Mouse (Mus musculus) stomach, embryonic 14.5 days (tissue): Measurements from ENCODE around the gene Vmn2r72. TPM values are rescaled to one million over a fixed set of nuclear protein-coding genes. Genes with fewer than 3 reads are reported as not detected.

ENCODE experiments used
- ATAC-seq: fragments of 200-750 bp; cut with Nextera tagmentation; 2 replicates; pipeline ENCODE4 v1.8.0; 2017; ENCODE audit warnings: low read depth, moderate TSS enrichment; ENCODE audit not compliant: insufficient number of reproducible peaks, insufficient read depth, low FRiP score
- H3K27ac ChIP-seq: fragments of 300-500 bp; sonication (generic); 2 replicates; pipeline ENCODE4 v1.5.1; 2014; ENCODE audit warnings: mild to moderate bottlenecking, low read length, moderate library complexity, mixed read lengths
- H3K27me3 ChIP-seq: fragments of 300-500 bp; sonication (generic); 2 replicates; pipeline ENCODE4 v1.6.1; 2014; ENCODE audit warnings: low read length, control low read depth, mixed read lengths; ENCODE audit not compliant: control insufficient read depth, insufficient read depth
- H3K36me3 ChIP-seq: fragments of 300-500 bp; sonication (generic); 2 replicates; pipeline ENCODE4 v1.6.1; 2014; ENCODE audit warnings: mild to moderate bottlenecking, control low read depth, low read length, moderate library complexity, mixed read lengths; ENCODE audit not compliant: control insufficient read depth, insufficient read depth
- H3K4me1 ChIP-seq: fragments of 300-500 bp; sonication (generic); 2 replicates; pipeline ENCODE4 v1.6.1; 2014; ENCODE audit warnings: low read length, control low read depth, mixed read lengths; ENCODE audit not compliant: control insufficient read depth, insufficient read depth
- H3K4me2 ChIP-seq: fragments of 300-500 bp; sonication (generic); replicated peaks from 2 replicates; pipeline ENCODE4 v1.6.1; 2014; ENCODE audit warnings: low read depth, low read length, control low read depth
- H3K4me3 ChIP-seq: fragments of 300-500 bp; sonication (generic); 2 replicates; pipeline ENCODE4 v1.5.1; 2014; ENCODE audit warnings: low read depth, low read length, control low read depth
- H3K9ac ChIP-seq: fragments of 300-500 bp; sonication (generic); replicated peaks from 2 replicates; pipeline ENCODE4 v1.6.1; 2014; ENCODE audit warnings: low read depth, mild to moderate bottlenecking, control low read depth, low read length, moderate library complexity, mixed read lengths
- H3K9me3 ChIP-seq: fragments of 300-500 bp; sonication (generic); 2 replicates; pipeline ENCODE4 v1.6.1; 2016; ENCODE audit warnings: low read depth, low read length, control low read depth; ENCODE audit not compliant: control insufficient read depth
- WGBS: fragments of 180-500 bp; shearing (Covaris S2); extraction: QIAGEN DNeasy Blood & Tissue Kit; methylation state at CpG from one replicate; pipeline ENCODE4 v1.1.7; 2014; 5-methylcytosine and 5-hydroxymethylcytosine counted together
- polyA plus RNA-seq: library from polyadenylated mRNA; unstranded; fragments of >200 nt; fragmentation: Nextera tagmentation; extraction: Ambion mirVana; gene quantifications from 2 replicates; pipeline ENCODE4 v1.2.1, GENCODE M21; 2014

Vmn2r72 gene
- polyA plus RNA-seq, result not detected in 2 replicates

- H3K27ac ChIP-seq, result no peak within 1 kb of the TSS
- no peaks in the 10 kb centered on the region for H3K36me3 ChIP-seq
- no peak within 1 kb of the TSS for H3K4me2 ChIP-seq
- WGBS, result 88% methylated on average over 1 of the region's 1 CpGs
- no peaks in the 10 kb centered on the region for H3K4me1 ChIP-seq
- H3K9ac ChIP-seq, result no peak within 1 kb of the TSS
- no peak within 1 kb of the TSS for H3K4me3 ChIP-seq
- no peaks in the 10 kb centered on the region for H3K9me3 ChIP-seq
- H3K27me3 ChIP-seq, result no peaks in the 10 kb centered on the region
- no peak for ATAC-seq
Observed at GRCm38 (mm10) chr7:85754997-85755396, at the start of gene Vmn2r72. Gene Vmn2r72 (minus strand): TSS chr7:85755097.

Other genes starting within 250 kb of the Vmn2r72 start
- not detected in 2 replicates for gene Vmn2r71, start 192.0 kb downstream of the Vmn2r72 start, polyA plus RNA-seq
- gene Vmn2r70, start 185.9 kb downstream of the Vmn2r72 start, polyA plus RNA-seq, result not detected in 2 replicates
- not detected in 2 replicates for gene Vmn2r73, start 121.2 kb upstream of the Vmn2r72 start, polyA plus RNA-seq
- gene Vmn2r74, start 206.5 kb upstream of the Vmn2r72 start, polyA plus RNA-seq, result not detected in 2 replicates